Mouse (Mus musculus) hindbrain, postnatal 0 days (tissue): ENCODE measurements at regions not wholly inside any gene's neighbourhood (a gene's known extent, or its start where the extent isn't known, plus 50 kb on each side); places are given as distances from the start of the nearest gene placed in this dataset.

ENCODE experiments used
- ATAC-seq: fragments of 200-750 bp; cut with Nextera tagmentation; 2 replicates; pipeline ENCODE4 v1.8.0; 2017; ENCODE audit warnings: mild to moderate bottlenecking, moderate TSS enrichment, moderate library complexity
- DNase-seq: peaks from one replicate; pipeline ENCODE4 v3.0.0-alpha.2; 2015; ENCODE audit warnings: low spot score
- H3K27ac ChIP-seq: fragments of 300-500 bp; sonication (generic); 2 replicates; pipeline ENCODE4 v1.5.1; 2014; ENCODE audit warnings: mild to moderate bottlenecking
- H3K27me3 ChIP-seq: fragments of 300-500 bp; sonication (generic); 2 replicates; pipeline ENCODE4 v1.6.1; 2014; ENCODE audit warnings: low read length, mixed read lengths; ENCODE audit not compliant: insufficient read depth
- H3K36me3 ChIP-seq: fragments of 300-500 bp; sonication (generic); 2 replicates; pipeline ENCODE4 v1.6.1; 2014; ENCODE audit warnings: low read length, mixed read lengths; ENCODE audit not compliant: insufficient read depth
- H3K4me1 ChIP-seq: fragments of 300-500 bp; sonication (generic); 2 replicates; pipeline ENCODE4 v1.6.1; 2014; ENCODE audit warnings: antibody characterized with exemption, low read length, mixed read lengths; ENCODE audit not compliant: insufficient read depth
- H3K4me2 ChIP-seq: fragments of 300-500 bp; sonication (generic); 2 replicates; pipeline ENCODE4 v1.6.1; 2014; ENCODE audit warnings: low read depth, mild to moderate bottlenecking, low read length, moderate library complexity, mixed read lengths
- H3K4me3 ChIP-seq: fragments of 300-500 bp; sonication (generic); 2 replicates; pipeline ENCODE4 v1.5.1; 2014; ENCODE audit warnings: low read length
- H3K9ac ChIP-seq: fragments of 300-500 bp; sonication (generic); replicated peaks from 2 replicates; pipeline ENCODE4 v1.6.1; 2014; ENCODE audit warnings: mild to moderate bottlenecking, low read length, moderate library complexity, mixed read lengths
- H3K9me3 ChIP-seq: fragments of 300-500 bp; sonication (generic); 2 replicates; pipeline ENCODE4 v1.6.1; 2016; ENCODE audit warnings: low read length, mixed read lengths
- CTCF ChIP-seq: IDR thresholded peaks from 2 replicates; pipeline ENCODE4 v1.5.1; 2016; ENCODE audit warnings: antibody characterized with exemption, control low read depth, low read depth
- WGBS: fragments of 180-500 bp; shearing (Covaris S2); extraction: QIAGEN DNeasy Blood & Tissue Kit; methylation state at CpG from one replicate; pipeline ENCODE4 v1.1.7; 2014; 5-methylcytosine and 5-hydroxymethylcytosine counted together

DNA sequence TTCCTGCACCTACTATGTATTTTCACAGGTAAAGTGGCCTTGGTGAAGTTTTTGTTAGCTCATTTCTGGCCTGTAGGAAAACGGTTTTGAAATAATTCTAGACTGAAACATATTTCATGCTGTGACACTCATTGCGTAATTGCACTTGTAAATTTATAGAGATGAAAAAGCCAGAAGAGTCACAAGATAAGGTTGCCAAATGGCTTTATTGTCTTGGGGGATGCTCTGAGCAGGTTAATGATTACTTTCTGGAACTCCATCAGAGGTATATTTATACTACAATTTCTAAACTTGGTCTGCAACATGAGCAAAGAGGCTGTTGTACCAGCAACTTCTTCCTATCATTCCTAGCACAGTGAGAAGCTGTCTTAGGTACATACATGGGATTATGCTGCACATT lies 370.9 kb downstream of the Epha7 start:
- H3K4me3 ChIP-seq, result no peak overlapping the region
- no peak overlapping the region for H3K27ac ChIP-seq
- no peaks in the 10 kb centered on the region for H3K27me3 ChIP-seq
- H3K9ac ChIP-seq, result no peak overlapping the region
- no peak for TF ChIP-seq CTCF
- H3K9me3 ChIP-seq, result no peaks in the 10 kb centered on the region
- no peak for ATAC-seq
- no peaks in the 10 kb centered on the region for H3K4me1 ChIP-seq
- WGBS, result 90% methylated on average over 2 of the region's 2 CpGs
- no peak overlapping the region for H3K4me2 ChIP-seq
- no peaks in the 10 kb centered on the region for H3K36me3 ChIP-seq
- DNase-seq, result no peak

DNA sequence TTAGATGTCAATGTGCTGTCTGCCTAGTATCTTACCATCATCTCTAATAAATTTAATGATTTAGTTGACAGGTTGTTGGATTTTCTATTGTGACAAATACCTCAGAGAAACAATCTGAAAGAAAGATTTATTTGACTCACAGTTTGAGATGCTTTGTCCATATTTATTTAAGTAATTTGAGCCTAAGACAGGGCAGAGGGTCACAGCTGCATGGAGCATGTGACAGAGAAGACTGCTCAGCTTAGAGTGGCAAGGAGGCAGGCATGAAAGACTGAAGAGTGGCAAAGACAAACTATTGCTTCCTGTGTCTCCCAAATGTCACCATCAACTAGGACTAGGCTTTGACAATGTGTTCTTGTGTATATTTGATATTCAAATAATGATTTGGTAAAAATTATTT lies 388.0 kb downstream of the Epha7 start:
- no peak for TF ChIP-seq CTCF
- H3K4me1 ChIP-seq, result no peaks in the 10 kb centered on the region
- no peak overlapping the region for H3K27ac ChIP-seq
- DNase-seq, result no peak
- no peaks in the 10 kb centered on the region for H3K27me3 ChIP-seq
- ATAC-seq, result no peak
- H3K9ac ChIP-seq, result no peak overlapping the region
- H3K4me3 ChIP-seq, result no peak overlapping the region
- H3K9me3 ChIP-seq, result no peaks in the 10 kb centered on the region
- H3K4me2 ChIP-seq, result no peak overlapping the region
- H3K36me3 ChIP-seq, result no peaks in the 10 kb centered on the region
